Mouse (Mus musculus): Measurements from ENCODE around the gene Pmm2.
A peak's percentile ranks its signal among the peaks of the same experiment; 100 is the strongest.

The Pmm2 gene

GRCm38 (mm10) chr16:8656256-8656655 lies 18.8 kb downstream of the Pmm2 start:
- no peak for DNase-seq (ENCODE audit: low spot score)

- no peak for DNase-seq (ENCODE audit: low spot score)
Observed at GRCm38 (mm10) chr16:8658349-8658748, 20.9 kb downstream of the Pmm2 start.

- no peak for DNase-seq (ENCODE audit: low spot score)
Observed at GRCm38 (mm10) chr16:8658764-8659163, 21.3 kb downstream of the Pmm2 start.

- DNase-seq (ENCODE audit: low spot score) = no peak
Observed at GRCm38 (mm10) chr16:8663022-8663421, 25.5 kb downstream of the Pmm2 start.

- no peak for DNase-seq (ENCODE audit: low spot score)
Observed at GRCm38 (mm10) chr16:8663606-8664539, 26.4 kb downstream of the Pmm2 start.

GRCm38 (mm10) chr16:8665367-8665766 lies 27.9 kb downstream of the Pmm2 start:
- no peak for DNase-seq (ENCODE audit: low spot score)

- peak; percentile 38 for DNase-seq (ENCODE audit: low spot score)
Observed at GRCm38 (mm10) chr16:8666452-8666851, 29.0 kb downstream of the Pmm2 start.

GRCm38 (mm10) chr16:8667261-8667660 lies 29.8 kb downstream of the Pmm2 start:
- no peak for DNase-seq (ENCODE audit: low spot score)

GRCm38 (mm10) chr16:8667814-8668213 lies 30.3 kb downstream of the Pmm2 start:
- no peak for DNase-seq (ENCODE audit: low spot score)

GRCm38 (mm10) chr16:8668386-8668785 lies 30.9 kb downstream of the Pmm2 start:
- DNase-seq (ENCODE audit: low spot score) = no peak

- DNase-seq (ENCODE audit: low spot score) = no peak
Observed at GRCm38 (mm10) chr16:8669432-8669831, 32.0 kb downstream of the Pmm2 start.

GRCm38 (mm10) chr16:8670041-8671035 lies 32.9 kb downstream of the Pmm2 start:
- no peak for DNase-seq (ENCODE audit: low spot score)

GRCm38 (mm10) chr16:8671551-8672349 lies 34.3 kb downstream of the Pmm2 start, which contains the start of gene Carhsp1:
TSS of gene Carhsp1 (minus strand) at chr16:8672155.
- peak; percentile 93 for DNase-seq (ENCODE audit: low spot score)

GRCm38 (mm10) chr16:8672350-8672687 lies 34.8 kb downstream of the Pmm2 start:
- DNase-seq (ENCODE audit: low spot score) = no peak

GRCm38 (mm10) chr16:8672811-8673210 lies 35.3 kb downstream of the Pmm2 start:
- DNase-seq (ENCODE audit: low spot score) = no peak

- no peak for DNase-seq (ENCODE audit: low spot score)
Observed at GRCm38 (mm10) chr16:8673343-8673742, 35.9 kb downstream of the Pmm2 start.

- DNase-seq (ENCODE audit: low spot score) = no peak
Observed at GRCm38 (mm10) chr16:8674165-8674564, 36.7 kb downstream of the Pmm2 start.

- DNase-seq (ENCODE audit: low spot score) = no peak
Observed at GRCm38 (mm10) chr16:8675559-8675958, 38.1 kb downstream of the Pmm2 start.

GRCm38 (mm10) chr16:8676228-8676627 lies 38.8 kb downstream of the Pmm2 start:
- no peak for DNase-seq (ENCODE audit: low spot score)

- peak; percentile 66 for DNase-seq (ENCODE audit: low spot score)
Observed at GRCm38 (mm10) chr16:8676800-8677199, 39.3 kb downstream of the Pmm2 start.

GRCm38 (mm10) chr16:8678035-8678434 lies 40.6 kb downstream of the Pmm2 start:
- no peak for DNase-seq (ENCODE audit: low spot score)

GRCm38 (mm10) chr16:8678676-8679075 lies 41.2 kb downstream of the Pmm2 start:
- DNase-seq (ENCODE audit: low spot score) = no peak
